Mouse (Mus musculus): ENCODE data around the gene Calm3.

Gene Calm3

DNA sequence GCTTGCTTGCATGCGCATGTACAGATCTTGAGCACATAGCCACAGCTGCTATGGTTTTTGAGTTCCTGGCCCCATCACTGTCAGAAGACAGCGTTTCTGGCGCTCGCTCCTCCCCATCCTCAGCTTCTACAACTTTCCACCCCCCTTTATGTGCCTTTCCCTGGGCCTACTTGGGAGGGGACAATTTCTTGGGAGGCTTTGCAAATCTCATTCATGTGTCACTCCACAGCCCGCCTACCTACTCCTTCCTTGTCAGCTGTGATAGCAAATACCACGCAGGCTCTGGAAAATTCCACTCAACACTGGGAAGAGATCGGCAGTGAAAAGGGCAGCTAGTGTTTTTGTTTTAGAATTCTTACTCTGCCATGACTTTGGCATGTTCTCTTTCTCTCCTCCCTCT is 16.4 kb upstream of the Calm3 start:
- DNase-seq (ENCODE audit: low spot score): no peak

DNA sequence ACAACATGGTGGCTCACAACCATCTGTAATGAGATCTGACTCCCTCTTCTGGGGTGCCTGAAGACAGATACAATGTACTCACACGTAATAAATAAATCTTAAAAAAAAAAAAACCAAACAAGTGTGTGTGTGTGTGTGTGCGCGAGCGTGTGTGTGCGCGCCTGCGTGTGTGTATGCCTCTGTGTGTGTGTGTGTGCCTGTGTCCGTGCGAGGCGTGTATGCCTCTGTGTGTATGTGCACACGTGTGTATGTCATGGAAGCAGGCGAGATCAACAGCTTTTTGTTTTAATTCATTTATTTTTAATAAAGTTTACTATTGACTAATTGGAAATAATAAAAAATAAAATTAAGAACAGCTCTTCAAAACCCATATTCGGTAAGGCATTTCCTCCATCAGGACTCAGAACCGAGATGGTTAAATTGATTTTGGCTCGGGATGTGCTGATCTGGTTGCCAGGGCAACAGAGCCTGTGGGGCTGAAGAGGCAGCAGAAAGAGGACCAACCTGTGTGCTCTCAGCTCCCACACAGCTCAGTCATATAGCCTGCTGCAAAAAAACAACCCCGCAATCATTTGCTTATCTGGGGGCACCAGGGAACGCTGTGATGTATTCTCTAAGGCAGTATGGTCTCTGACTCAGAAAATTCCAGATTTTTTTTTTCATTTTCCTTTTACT is 14.3 kb upstream of the Calm3 start:
- no peak for DNase-seq (ENCODE audit: low spot score)

DNA sequence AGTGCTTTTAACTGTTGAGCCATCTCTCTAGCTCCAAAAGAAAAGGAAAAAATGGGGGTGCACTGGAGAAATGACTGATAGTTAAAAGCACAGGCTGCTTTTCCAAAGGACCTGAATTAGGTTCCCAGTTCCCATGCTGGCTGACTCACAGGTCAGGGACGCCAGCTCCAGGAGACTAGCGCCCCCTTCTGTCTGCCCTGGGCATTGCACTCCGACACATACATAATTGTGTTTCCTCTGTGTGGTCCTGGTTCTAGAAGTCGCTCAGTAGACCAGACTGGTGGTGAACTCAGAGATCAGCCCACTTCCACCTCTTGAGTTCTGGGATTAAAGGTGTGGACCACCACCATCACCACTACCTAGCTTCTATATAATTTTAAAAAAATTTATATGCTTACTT is 13.4 kb upstream of the Calm3 start:
- no peak for DNase-seq (ENCODE audit: low spot score)

DNA sequence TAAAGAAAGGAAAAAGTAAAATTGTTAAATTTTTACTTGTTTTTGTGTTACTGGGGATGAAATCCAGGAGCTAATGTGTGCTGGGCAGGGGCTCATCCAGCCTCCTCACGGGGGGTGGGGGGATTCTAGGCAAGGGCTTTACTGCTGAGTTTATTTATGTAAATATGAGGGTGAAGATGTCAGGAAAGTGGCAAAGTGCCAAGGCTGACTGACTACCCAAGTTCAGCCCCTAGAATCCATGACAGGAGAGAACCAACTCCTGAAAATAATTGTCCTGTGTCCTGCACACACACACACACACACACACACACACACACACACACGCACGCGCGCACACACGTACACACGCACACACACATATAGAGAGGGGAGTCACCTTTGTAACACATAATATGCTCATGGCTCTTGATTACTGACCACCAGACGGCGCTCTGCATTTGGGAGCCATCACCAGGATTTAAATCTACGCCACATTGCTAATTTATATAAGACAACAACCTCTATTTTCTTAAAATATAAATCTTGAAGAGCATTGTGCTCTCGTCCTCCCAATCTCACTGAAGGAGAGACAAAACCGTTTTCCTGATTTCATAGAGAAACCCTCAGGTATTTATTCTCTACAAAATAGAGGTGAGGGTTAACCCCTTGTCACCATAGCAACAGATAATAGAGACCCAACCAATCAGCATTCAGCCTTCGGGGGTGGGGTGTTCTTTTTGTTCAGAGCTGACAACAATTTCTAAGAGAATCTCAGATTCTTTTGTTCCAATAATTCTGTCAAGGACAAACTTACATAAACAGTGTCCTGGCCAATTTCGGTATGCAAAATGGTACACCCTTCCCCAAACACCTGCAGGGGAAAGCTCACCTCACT is 9.0 kb upstream of the Calm3 start:
- peak; percentile 75 for DNase-seq (ENCODE audit: low spot score)

DNA sequence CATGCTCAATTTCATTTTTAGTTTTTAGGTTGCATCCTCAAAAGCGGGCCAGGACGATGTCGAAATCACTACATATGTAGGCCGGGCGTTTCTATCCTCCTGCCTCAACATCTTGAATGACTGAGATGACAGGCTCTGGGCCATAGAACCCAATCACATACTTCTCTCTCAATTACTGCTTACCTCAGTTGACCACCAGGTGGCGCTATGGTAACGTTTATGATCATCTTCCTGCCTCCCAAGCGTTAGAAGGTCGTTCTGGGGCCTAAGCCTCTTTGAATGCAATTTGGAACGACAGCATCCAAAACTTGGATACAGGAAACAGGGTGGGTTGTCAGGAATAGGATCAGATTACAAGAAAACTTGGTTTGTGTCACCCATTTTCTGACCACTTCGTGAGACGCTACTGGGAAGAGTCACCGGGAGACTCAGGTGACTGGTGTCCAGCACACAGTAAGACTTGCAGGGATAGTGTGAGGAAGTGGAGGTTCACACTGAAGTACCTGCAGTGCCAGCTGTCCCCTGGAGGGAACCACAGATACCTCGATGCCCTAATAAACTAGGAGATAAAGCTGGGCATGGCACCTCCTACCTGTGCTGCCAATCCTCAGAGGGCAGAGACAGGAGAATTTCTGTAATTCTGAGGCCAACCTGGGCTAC is 8.2 kb upstream of the Calm3 start:
- DNase-seq (ENCODE audit: low spot score): peak; percentile 96

DNA sequence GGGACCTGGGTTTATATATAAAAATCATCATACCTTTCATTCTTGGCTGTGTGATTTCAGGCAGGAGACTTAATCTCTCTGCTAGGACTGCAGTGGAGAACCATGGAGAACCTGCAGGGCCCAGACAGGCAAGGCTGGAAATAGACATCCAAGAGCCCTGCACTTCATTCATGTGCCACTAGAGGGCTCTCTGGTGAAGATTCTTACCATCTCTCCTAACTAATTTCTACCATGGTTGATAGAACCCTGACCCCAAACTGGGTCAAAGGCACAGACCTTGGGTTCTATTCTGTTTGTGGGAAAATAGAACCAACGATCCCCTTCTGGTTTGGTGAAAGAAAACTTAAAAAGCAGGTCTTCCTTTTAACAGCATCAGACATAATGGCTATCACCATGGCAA is 6.9 kb upstream of the Calm3 start:
- peak; percentile 88 for DNase-seq (ENCODE audit: low spot score)

DNA sequence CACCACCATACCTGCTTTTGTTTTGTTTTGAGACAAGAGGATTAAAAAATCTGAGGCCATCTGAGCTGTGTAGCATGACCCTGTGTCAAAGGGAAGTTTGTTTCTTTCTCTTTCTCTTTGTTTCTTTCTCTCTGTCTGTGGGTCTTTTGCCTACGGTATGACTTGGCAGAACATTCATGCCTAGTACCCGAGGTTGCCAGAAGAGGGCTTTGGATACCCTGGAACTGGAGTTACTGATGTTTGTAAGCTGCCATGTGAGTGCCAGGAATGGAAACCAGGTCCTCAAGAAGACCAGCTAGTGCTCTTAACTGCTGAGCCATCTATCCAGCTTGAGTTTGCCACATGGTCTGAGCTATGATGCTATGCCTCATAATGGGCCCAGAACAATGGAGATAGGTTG is 4.4 kb upstream of the Calm3 start:
- DNase-seq (ENCODE audit: low spot score): no peak

DNA sequence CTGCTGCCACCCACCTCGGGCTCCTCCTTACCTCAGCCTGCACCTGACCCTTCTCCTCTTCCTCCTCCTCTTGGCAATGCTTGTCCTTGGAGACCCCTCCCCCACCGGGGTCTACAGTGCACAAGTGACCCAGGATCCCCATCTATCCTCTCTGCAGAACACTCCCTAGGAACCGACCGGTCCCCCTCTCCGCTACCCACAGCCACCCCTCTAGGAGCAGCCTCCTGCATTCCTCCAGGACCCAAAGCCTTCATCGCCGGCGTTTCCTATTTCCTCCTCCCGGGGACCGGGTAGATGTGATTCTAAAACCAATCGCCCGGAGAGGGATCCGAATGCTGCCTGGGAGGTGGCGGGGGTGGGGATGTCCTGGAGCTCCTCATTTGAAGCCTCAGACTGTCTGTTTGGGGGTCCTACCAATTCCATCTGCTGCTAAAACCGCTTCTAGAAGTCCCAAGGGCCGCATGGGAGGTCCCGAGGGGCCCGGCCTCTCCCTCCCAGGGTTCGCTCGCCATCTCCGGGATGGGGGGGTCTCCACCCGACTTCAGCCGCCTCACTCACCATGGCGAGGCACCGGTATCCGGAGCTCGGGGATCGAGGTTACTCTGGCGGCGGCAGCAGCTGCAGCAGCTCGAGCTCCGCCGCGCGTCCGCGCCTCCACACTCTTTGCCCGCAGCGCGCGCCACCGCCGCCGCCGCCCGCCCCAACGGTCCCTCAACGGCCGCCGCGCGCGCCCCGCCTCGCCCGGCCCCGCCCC is 454 bp downstream of the Calm3 start:
- DNase-seq (ENCODE audit: low spot score): peak; percentile 51

DNA sequence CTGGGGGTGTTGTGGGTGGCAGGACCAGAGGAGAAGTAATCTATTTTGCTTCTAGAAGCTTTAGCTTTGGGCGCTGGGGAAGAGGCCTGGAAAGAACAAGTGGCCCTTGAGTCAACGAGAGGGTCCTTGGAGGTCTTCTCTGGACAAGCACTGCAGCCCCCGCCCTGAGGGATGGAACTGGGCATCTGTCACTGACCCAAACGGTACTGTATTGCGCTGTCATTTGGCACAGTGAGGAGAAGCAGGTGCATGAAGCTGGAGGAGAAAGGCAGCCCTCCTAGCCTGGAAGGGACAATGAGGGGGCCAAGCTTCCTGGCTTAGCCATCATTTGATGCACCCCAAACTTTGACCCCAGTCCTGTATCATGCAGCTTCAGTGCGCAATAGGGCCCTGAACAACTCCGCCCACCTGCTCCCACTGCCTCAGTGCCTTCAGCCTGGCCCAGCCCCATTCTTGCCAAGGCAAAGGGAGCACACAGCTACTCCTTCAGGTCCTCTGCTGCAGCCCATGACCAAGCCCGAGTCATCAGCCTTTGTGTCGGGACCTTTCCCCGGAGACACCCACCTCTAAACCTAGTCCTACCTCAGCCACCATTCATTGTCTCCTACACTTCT is 1.4 kb downstream of the Calm3 start:
- no peak for DNase-seq (ENCODE audit: low spot score)

DNA sequence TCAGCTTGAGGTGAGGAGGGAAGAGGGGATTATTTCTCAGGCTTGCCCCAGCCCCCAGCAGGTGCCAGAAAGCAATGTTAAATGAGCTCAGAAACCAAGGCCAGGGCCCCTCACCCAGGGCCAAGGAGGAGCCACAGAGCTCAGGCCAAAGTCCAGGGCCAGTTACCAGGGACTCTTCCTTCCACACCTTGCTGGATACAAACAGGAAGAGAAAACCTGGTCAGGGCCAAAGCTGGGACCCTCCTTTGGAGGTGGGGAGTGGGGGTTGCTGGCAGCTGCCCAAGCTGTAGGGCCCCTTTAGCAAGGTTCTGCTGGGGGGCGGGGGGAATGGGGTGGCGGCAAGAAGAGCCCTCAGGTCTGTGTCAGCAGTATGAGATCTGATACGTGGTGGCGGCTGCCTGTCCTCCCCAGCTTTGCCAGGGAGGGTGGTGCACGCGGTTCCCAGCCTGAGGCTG is 2.0 kb downstream of the Calm3 start:
- no peak for DNase-seq (ENCODE audit: low spot score)

DNA sequence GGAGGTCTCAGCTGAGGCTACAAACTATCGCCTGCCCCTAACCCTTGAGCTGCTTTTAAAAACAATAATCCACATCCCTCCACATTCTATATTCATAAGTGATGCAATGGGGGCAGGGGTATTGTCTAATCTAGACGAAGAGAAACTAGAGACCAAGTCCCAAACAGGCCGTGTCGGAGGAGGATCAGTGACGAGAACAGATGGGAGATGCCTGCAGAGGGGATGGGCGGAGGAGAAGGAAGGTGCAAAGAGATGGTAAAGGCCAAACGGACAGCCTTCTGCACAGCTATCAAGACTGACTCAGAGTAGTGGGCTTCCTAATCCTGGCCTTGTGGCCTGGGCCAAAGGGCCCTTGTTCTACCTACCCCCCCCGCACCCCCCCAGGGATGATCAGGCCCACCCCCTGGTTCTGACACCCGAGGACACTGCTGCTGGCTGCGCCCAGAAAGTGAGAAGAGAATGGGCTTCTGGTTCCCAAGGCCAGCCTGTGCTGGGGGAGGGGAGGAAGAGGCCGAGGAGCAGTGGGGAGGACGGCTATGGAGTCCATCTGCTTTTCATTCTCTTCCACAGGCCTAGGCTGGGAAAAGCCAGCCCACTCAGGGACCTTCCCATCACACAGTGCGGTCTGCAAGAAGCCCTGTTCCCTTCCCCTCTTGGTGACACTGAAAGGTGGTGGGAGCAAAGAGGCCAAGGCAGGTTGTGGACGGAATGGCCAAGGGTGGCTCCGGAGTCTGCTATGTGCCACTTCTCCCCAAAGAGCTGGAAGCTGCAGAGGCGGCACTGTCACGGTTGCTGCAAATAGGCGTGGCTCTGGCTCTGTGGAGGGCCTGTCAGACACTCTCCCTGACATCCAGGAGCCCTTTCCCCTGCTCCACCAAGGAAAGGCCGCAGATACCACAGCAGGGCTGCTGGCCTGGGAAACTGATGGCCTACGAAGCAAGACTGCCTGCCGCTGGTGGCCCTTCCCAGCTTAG is 2.8 kb downstream of the Calm3 start:
- DNase-seq (ENCODE audit: low spot score): peak; percentile 60

DNA sequence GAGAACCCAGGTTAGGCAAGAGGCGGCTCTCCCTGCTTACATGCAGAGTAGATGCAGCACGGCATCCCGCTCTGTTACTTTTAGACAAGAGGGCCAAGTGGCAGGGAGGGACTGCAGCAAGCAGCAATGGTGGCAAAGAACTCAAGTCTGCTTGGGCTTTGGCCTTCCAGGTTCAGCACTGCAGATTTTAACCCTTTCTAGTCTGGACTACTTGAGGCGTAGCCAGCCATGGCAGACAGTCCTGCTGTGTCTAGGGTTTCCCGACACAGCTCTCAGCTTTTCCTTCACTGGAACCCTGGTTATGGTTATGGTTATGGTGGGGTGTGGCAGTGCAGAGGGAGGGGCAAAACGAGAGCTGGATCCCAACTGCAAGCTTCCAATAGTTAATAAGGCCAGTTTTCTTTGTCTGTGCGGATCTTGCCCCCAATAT is 3.7 kb downstream of the Calm3 start:
- no peak for DNase-seq (ENCODE audit: low spot score)

DNA sequence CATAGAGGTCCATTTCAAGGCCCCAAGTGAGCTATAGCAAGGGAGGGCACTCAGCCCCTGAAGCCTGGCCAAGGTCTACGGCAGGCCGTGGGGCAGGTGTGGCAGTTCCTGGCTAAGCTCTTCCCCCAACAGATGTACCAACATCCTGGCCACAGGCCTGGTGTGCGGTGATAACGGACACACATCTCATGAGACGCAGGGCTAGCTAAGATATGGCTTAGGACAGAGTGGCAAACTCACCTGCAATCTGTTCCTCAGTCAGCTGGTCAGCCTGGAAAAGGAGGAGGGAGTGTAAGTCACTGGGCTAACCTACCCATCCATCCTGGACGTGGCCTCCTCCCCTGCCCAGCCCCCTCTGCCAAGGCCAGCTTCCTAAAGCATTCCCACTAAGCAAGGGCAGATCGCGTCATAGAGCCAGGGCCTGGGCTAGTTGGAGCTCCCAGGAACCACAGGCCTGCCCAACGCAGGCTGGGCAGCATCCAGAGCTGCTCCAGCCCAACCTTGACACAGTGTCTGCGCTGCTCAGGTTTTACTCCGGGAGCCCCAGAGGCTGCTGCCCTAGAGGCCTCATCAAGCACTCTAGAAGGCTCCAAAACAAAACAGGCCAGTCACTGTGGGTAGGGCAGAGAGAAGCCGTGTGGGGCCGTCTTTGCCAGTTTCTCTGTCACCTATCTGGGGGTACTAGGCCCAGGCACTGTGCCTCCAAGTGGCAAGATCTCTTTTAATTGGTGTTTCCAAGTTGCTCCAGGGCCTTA is 4.3 kb downstream of the Calm3 start:
- DNase-seq (ENCODE audit: low spot score): no peak

DNA sequence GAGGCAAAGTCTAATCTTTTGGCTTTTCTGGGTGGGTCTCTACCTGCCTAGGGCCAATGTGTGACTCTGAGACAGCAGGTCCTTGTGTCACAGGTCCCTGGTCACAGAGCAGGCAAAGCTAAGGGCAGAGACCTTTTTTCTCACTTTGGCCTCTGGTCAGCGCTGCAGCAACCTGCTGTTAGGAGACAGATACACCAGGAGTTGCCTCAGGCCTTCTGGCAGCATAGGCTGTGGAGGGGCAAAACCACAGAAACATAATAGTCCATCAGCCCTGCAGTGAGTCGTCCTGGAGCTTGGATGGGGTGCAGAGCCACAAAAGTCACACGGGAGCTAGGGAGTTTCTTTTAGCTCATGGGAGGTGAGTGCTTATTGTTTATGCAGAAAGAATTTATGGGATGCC is 5.2 kb downstream of the Calm3 start:
- DNase-seq (ENCODE audit: low spot score): no peak

DNA sequence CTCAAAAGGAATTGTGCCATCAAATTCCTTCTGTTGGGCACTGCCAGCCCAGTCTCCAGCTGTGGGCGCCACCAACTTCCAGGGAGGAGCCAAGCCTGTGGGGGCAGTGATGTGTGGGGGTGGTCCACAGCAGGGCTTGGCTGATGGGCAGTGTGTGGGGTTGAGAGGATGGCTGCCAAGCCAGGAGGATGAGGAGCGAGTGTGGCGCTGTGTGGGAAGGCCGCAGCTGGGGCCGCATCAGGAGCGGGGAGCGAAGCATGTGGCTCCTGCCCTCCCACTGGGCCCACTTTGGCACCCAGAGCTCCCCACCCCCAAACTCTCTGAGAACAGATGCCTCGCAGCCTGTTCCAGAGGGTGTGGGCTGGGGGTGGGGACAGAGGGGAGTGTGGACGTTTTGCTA is 5.9 kb downstream of the Calm3 start:
- no peak for DNase-seq (ENCODE audit: low spot score)

DNA sequence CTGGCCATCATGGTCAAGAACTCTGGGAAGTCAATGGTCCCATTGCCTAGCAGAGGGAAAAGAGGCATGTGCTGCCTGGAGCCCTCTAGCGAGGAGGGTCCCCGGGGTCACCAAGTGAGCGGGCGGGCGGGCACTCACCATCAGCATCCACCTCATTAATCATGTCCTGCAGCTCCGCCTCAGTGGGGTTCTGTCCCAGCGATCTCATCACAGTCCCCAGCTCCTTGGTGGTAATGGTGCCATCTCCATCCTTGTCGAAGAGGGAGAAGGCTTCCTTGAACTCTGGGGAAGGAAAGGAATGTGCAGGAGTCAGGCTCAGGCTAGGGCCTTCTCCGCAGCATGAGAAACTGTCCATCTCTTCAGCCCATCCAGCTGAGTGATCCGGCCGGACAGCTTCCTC is 6.5 kb downstream of the Calm3 start:
- no peak for DNase-seq (ENCODE audit: low spot score)

DNA sequence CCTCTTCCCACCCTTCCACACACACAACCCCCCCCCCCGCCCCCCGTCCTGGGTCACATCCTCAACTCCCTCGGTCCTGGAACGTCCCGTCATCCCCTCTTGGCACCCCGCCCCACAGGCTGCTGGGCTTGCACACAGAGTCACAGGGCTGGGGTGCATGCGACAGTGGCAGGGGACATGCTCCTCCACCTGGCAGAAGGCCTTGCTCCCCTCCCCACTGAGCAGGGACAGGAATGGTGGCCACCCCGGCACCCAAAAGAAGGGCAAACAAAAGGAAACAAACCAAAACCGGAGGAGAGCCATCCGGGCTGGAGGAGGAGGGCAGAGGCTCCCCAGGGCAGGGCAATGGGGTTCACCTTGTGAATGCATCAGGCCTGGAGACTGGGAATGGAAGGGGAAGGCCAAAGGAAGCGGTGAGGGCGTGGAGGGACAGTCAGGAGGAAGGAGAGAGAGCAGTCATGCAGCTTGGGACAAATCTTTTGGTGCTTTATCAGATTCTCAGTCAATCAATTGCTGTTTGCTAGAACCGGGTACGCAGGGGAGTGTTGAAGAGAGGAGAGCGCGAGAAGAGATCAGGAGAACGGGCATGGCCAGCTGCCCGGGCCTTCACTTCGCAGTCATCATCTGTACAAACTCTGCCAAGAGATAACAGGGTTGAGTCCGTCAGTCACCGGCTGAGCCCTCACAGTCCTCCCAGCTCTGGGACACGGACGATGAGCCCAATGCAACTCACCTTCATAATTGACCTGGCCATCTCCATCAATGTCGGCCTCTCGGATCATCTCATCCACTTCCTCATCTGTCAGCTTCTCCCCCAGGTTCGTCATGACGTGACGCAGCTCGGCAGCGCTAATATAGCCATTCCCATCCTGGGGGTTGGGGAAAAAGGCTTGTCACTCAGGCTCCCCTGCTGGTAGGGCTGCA is 7.3 kb downstream of the Calm3 start:
- DNase-seq (ENCODE audit: low spot score): no peak

DNA sequence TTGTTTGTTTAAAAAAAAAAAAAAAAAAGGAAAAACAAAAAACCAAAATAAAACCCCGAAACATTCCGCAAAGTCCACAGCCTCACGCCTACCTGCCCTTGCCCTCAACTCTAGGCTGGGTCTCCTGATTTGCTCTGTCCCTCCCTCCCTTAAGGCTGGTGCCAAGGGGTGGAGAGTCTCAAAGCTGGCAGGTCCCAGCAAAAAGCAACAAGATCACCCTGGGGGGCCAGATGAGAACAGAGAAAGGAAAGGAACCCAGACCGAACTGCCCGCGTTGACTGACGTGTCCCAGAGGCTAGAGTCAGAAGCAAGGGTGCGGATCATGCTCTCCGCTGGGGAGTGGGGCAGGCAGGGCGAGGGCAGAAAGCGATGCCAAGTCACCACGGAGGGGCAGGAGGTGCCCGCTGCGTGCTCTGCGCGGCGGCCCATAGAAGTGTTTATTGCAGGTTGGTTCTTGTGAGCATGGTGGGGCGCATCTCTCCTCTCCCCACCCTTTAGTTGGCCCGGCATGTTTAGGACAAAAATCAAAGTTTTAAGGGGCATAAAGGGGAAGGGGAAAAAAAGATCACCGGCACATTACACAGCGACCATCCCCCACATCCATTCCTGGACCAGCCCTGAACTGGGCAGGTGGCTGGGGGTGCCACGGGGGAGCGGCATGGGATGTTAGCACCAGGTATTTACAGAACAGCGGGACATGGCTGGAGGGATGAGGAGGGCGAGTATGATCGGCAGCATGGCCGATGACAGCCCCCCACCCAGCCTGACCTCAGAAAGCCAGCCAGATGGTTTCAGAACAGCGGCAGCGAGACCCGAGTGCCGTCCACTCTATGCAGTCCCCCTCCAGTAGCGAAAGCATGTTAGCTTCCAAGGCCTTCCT is 8.2 kb downstream of the Calm3 start:
- no peak for DNase-seq (ENCODE audit: low spot score)
